Mouse (Mus musculus) liver, embryonic 16.5 days (tissue): ENCODE measurements around the gene Cd2ap. TPM values are rescaled to one million over a fixed set of nuclear protein-coding genes. Genes with fewer than 3 reads are reported as not detected.
"Not testable (repeated sequence)": the region's sequence is repeated elsewhere in the genome, so short reads cannot be mapped to it uniquely, and the experiment has no call there.

Experiments used
- ATAC-seq: fragments of 200-750 bp; cut with Nextera tagmentation; 2 replicates; pipeline ENCODE4 v1.8.0; 2017; ENCODE audit warnings: low read depth, mild to moderate bottlenecking, moderate number of reproducible peaks, moderate library complexity
- H3K27ac ChIP-seq: fragments of 300-500 bp; sonication (generic); 2 replicates; pipeline ENCODE4 v1.5.1; 2014; ENCODE audit warnings: mild to moderate bottlenecking, low read length
- H3K27me3 ChIP-seq: fragments of 300-500 bp; sonication (generic); 2 replicates; pipeline ENCODE4 v1.6.1; 2014; ENCODE audit warnings: low read depth, low read length, mixed read lengths; ENCODE audit not compliant: control insufficient read depth, insufficient read depth
- H3K36me3 ChIP-seq: fragments of 300-500 bp; sonication (generic); 2 replicates; pipeline ENCODE4 v1.6.1; 2014; ENCODE audit warnings: mild to moderate bottlenecking; ENCODE audit not compliant: control insufficient read depth, insufficient read depth
- H3K4me1 ChIP-seq: fragments of 300-500 bp; sonication (generic); 2 replicates; pipeline ENCODE4 v1.6.1; 2014; ENCODE audit warnings: low read depth, low read length, mixed read lengths; ENCODE audit not compliant: control insufficient read depth
- H3K4me2 ChIP-seq: fragments of 300-500 bp; sonication (generic); 2 replicates; pipeline ENCODE4 v1.6.1; 2014; ENCODE audit warnings: low read depth, low read length, mixed read lengths
- H3K4me3 ChIP-seq: fragments of 300-500 bp; sonication (generic); 2 replicates; pipeline ENCODE4 v1.5.1; 2014; ENCODE audit warnings: low read depth, mild to moderate bottlenecking, low read length
- H3K9ac ChIP-seq: fragments of 300-500 bp; sonication (generic); 2 replicates; pipeline ENCODE4 v1.6.1; 2014; ENCODE audit warnings: low read depth, low read length
- H3K9me3 ChIP-seq: fragments of 300-500 bp; sonication (generic); replicated peaks from 2 replicates; pipeline ENCODE4 v1.6.1; 2016; ENCODE audit warnings: low read length; ENCODE audit not compliant: control insufficient read depth
- WGBS: fragments of 180-500 bp; shearing (Covaris S2); extraction: QIAGEN DNeasy Blood & Tissue Kit; methylation state at CpG from one replicate; pipeline ENCODE4 v1.1.7; 2014; ENCODE audit not compliant: insufficient replicate concordance; 5-methylcytosine and 5-hydroxymethylcytosine counted together
- polyA plus RNA-seq: library from polyadenylated mRNA; unstranded; fragments of >200 nt; fragmentation: Nextera tagmentation; extraction: Ambion mirVana; gene quantifications from 2 replicates; pipeline ENCODE4 v1.2.1, GENCODE M21; 2015

The Cd2ap gene
- polyA plus RNA-seq, 1 experiment from 2014 or later: 7.4 TPM

GRCm38 (mm10) chr17:42908136-42908535 lies 31.7 kb upstream of the Cd2ap start:
- Histone ChIP-seq H3K27ac (no peak overlapping the region), H3K9me3 (no peaks in the 10 kb centered on the region)
- WGBS: 54% methylated on average over 3 of the region's 3 CpGs

GRCm38 (mm10) chr17:42906456-42906855 lies 30.0 kb upstream of the Cd2ap start:
- not testable (repeated sequence) for H3K4me3 ChIP-seq, H3K27me3 ChIP-seq, H3K9ac ChIP-seq, ATAC-seq, H3K36me3 ChIP-seq, H3K27ac ChIP-seq, H3K4me1 ChIP-seq, H3K9me3 ChIP-seq, H3K4me2 ChIP-seq
- WGBS: 48% methylated on average over 1 of the region's 1 CpGs

More at GRCm38 (mm10) chr17:42908136-42908535, 31.7 kb upstream of the Cd2ap start:
- ATAC-seq: no peak
- H3K4me2 ChIP-seq: no peak overlapping the region
- H3K4me1 ChIP-seq: no peaks in the 10 kb centered on the region; the same call in 1 of the 2 replicates
- H3K27me3 ChIP-seq: no peaks in the 10 kb centered on the region
- H3K36me3 ChIP-seq: no peaks in the 10 kb centered on the region
- H3K4me3 ChIP-seq: no peak overlapping the region
- H3K9ac ChIP-seq: no peak overlapping the region

DNA sequence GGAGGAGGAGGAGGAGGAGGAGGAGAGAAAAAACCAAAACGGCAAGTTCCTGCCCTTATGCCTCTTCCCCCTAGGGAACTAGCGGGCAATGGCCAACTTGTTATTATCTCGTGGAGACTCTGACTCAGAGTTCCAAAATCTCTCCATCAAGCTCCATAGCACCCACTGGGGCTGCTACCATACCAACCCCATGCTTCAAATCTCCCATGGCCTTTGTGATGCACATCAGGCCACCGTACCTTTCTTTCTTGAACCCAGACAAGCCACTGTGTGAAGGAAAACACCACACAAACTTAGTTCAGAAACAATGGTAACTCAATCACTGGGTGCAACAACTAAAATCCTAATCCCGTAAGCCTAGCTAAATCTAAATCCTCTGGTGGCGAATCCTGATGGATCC lies 29.5 kb upstream of the Cd2ap start:
- Histone ChIP-seq H3K4me1 (no peaks in the 10 kb centered on the region), H3K36me3 (no peaks in the 10 kb centered on the region), H3K9me3 (no peaks in the 10 kb centered on the region), H3K9ac (no peak overlapping the region), H3K27me3 (no peaks in the 10 kb centered on the region), H3K4me3 (no peak overlapping the region), H3K27ac (no peak overlapping the region), H3K4me2 (no peak overlapping the region)
- ATAC-seq: no peak
- 66% methylated on average over 6 of the region's 6 CpGs for WGBS

GRCm38 (mm10) chr17:42900795-42901194 lies 24.3 kb upstream of the Cd2ap start:
- no peaks in the 10 kb centered on the region for H3K4me1 ChIP-seq
- H3K36me3 ChIP-seq: no peaks in the 10 kb centered on the region
- H3K4me2 ChIP-seq: no peak overlapping the region
- 50% methylated on average over 2 of the region's 2 CpGs for WGBS
- no peak for ATAC-seq
- H3K4me3 ChIP-seq: no peak overlapping the region
- H3K27ac ChIP-seq: no peak overlapping the region
- no peak overlapping the region for H3K9ac ChIP-seq
- no peaks in the 10 kb centered on the region for H3K27me3 ChIP-seq
- H3K9me3 ChIP-seq: peaks cover 3% of the 10 kb centered on the region

DNA sequence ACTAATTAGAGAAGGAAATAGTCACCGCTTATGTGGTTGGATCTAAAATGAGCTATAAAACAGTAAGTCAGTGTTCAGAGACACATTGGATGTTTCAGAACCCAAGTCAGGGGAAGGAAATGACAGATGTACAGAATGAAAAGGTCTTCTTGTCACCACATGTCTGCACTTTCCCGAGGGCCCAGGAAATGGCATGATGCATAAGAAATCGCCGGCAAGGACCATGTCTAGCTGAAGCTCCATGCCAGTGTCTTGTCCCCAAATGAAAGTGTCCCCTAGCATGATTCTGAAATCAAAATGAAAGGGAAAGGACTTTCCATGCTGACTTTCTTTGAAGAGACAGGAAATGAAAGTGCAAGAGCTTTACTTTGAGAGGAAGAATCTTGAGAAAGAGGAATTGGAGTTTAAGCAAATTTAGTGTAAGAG lies 10.8 kb upstream of the Cd2ap start:
- no peak overlapping the region for H3K4me2 ChIP-seq
- 45% methylated on average over 4 of the region's 4 CpGs for WGBS
- H3K9me3 ChIP-seq: no peaks in the 10 kb centered on the region
- ATAC-seq: no peak
- H3K27me3 ChIP-seq: no peaks in the 10 kb centered on the region
- no peak overlapping the region for H3K27ac ChIP-seq
- H3K9ac ChIP-seq: no peak overlapping the region
- no peak overlapping the region for H3K4me3 ChIP-seq
- H3K4me1 ChIP-seq: peaks cover 33% of the 10 kb centered on the region
- H3K36me3 ChIP-seq: no peaks in the 10 kb centered on the region

DNA sequence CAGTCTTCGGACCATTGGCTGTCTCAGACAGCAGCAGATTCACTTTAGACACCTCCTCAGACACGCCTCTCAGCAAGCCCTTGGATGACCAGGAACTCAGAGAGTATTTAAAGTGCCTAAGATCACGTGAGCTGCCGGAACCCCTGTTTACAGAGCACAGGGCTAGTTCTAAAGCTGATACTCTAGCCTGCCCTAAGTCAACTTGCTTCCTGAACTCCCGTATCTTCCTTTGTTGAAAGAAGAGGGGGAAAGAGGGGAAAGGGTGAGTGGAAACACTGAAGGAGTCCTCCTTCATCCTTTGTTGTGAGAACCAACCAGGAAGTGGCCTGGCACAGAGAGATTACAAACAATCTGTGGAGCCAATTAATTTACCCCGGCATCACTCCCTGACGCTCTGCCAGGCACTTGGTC lies 8.6 kb upstream of the Cd2ap start:
- Histone ChIP-seq H3K9me3 (no peaks in the 10 kb centered on the region), H3K36me3 (no peaks in the 10 kb centered on the region), H3K27ac (peak overlapping the region; percentile 89), H3K27me3 (no peaks in the 10 kb centered on the region), H3K4me3 (no peak overlapping the region), H3K4me1 (peaks cover 33% of the 10 kb centered on the region), H3K4me2 (peak overlapping the region; percentile 74), H3K9ac (no peak overlapping the region)
- 42% methylated on average over 7 of the region's 7 CpGs for WGBS
- ATAC-seq: no peak

- ATAC-seq: peak; percentile 25
- no peaks in the 10 kb centered on the region for H3K27me3 ChIP-seq
- H3K36me3 ChIP-seq: no peaks in the 10 kb centered on the region
- WGBS: 18% methylated on average over 4 of the region's 4 CpGs
- H3K9ac ChIP-seq: peak overlapping the region; percentile 21; the same call in 1 of the 2 replicates
- peak overlapping the region; percentile 89 for H3K27ac ChIP-seq
- H3K4me2 ChIP-seq: peak overlapping the region; percentile 74
- H3K4me3 ChIP-seq: peak overlapping the region; percentile 52; the same call in 1 of the 2 replicates
- H3K4me1 ChIP-seq: peaks cover 33% of the 10 kb centered on the region
- no peaks in the 10 kb centered on the region for H3K9me3 ChIP-seq
These were observed 7.9 kb upstream of the Cd2ap start for GRCm38 (mm10) chr17:42884382-42884781.

- Histone ChIP-seq H3K9ac (peak overlapping the region; percentile 45), H3K4me2 (peak overlapping the region; percentile 74), H3K9me3 (no peaks in the 10 kb centered on the region), H3K27me3 (no peaks in the 10 kb centered on the region), H3K36me3 (no peaks in the 10 kb centered on the region), H3K4me3 (peak overlapping the region; percentile 52), H3K4me1 (peaks cover 33% of the 10 kb centered on the region), H3K27ac (peak overlapping the region; percentile 89)
- ATAC-seq: peak; percentile 94
- 38% methylated on average over 8 of the region's 8 CpGs for WGBS
These were observed 7.3 kb upstream of the Cd2ap start for GRCm38 (mm10) chr17:42883769-42884168.

- 31% methylated on average over 9 of the region's 9 CpGs for WGBS
- ATAC-seq: peak; percentile 88
These were observed 6.8 kb upstream of the Cd2ap start for GRCm38 (mm10) chr17:42883315-42883714.

More at GRCm38 (mm10) chr17:42883315-42883714, 6.8 kb upstream of the Cd2ap start:
- Histone ChIP-seq H3K27ac (peak overlapping the region; percentile 89), H3K9me3 (no peaks in the 10 kb centered on the region), H3K4me2 (peak overlapping the region; percentile 74), H3K27me3 (no peaks in the 10 kb centered on the region), H3K4me1 (peaks cover 33% of the 10 kb centered on the region), H3K9ac (peak overlapping the region; percentile 45), H3K36me3 (no peaks in the 10 kb centered on the region), H3K4me3 (peak overlapping the region; percentile 52)
